Mouse (Mus musculus) heart, embryonic 10.5 days (tissue): ENCODE results near the gene Herpud2. TPM values are rescaled to one million over a fixed set of nuclear protein-coding genes. Genes with fewer than 3 reads are reported as not detected.

ENCODE experiments used
- DNase-seq: peaks from one replicate; pipeline ENCODE4 v3.0.0-alpha.2; 2017; ENCODE audit warnings: low spot score
- H3K27ac ChIP-seq: fragments of 300-500 bp; sonication (generic); 2 replicates; pipeline ENCODE4 v1.5.1; 2016; ENCODE audit warnings: mild to moderate bottlenecking
- H3K27me3 ChIP-seq: fragments of 300-500 bp; sonication (generic); 2 replicates; pipeline ENCODE4 v1.6.1; 2016; ENCODE audit warnings: mild to moderate bottlenecking; ENCODE audit not compliant: poor library complexity, insufficient read depth, severe bottlenecking
- H3K36me3 ChIP-seq: fragments of 300-500 bp; sonication (generic); 2 replicates; pipeline ENCODE4 v1.6.1; 2016; ENCODE audit warnings: mild to moderate bottlenecking, moderate library complexity
- H3K4me1 ChIP-seq: fragments of 300-500 bp; sonication (generic); 2 replicates; pipeline ENCODE4 v1.6.1; 2016; ENCODE audit warnings: mild to moderate bottlenecking
- H3K4me3 ChIP-seq: fragments of 300-500 bp; sonication (generic); 2 replicates; pipeline ENCODE4 v1.5.1; 2016; ENCODE audit warnings: mild to moderate bottlenecking, moderate library complexity
- H3K9me3 ChIP-seq: fragments of 300-500 bp; sonication (generic); 2 replicates; pipeline ENCODE4 v1.6.1; 2016; ENCODE audit warnings: mild to moderate bottlenecking, moderate library complexity
- WGBS: fragments of 180-500 bp; shearing (Covaris S2); methylation state at CpG from one replicate; pipeline ENCODE4 v1.1.7; 2016; 5-methylcytosine and 5-hydroxymethylcytosine counted together
- polyA plus RNA-seq: library from polyadenylated mRNA; unstranded; fragments of >200 nt; fragmentation: Nextera tagmentation; extraction: Ambion mirVana; gene quantifications from 2 replicates; pipeline ENCODE4 v1.2.1, GENCODE M21; 2016

Gene Herpud2
- polyA plus RNA-seq, 1 experiment from 2014 or later = 25.6 TPM

- DNase-seq = peak; percentile 78
- H3K27ac ChIP-seq = peak overlapping the region; percentile 67
Observed at GRCm38 (mm10) chr9:25173171-25173570, 21.6 kb upstream of the Herpud2 start.

GRCm38 (mm10) chr9:25169626-25170025 lies 18.0 kb upstream of the Herpud2 start:
- Histone ChIP-seq H3K9me3 (no peaks in the 10 kb centered on the region), H3K4me1 (peaks cover 14% of the 10 kb centered on the region), H3K27ac (no peak overlapping the region), H3K27me3 (no peaks in the 10 kb centered on the region), H3K4me3 (no peak overlapping the region), H3K36me3 (no peaks in the 10 kb centered on the region)
- DNase-seq = no peak

More at GRCm38 (mm10) chr9:25173171-25173570, 21.6 kb upstream of the Herpud2 start:
- Histone ChIP-seq H3K9me3 (no peaks in the 10 kb centered on the region), H3K36me3 (no peaks in the 10 kb centered on the region), H3K4me3 (no peak overlapping the region), H3K4me1 (peaks cover 32% of the 10 kb centered on the region), H3K27me3 (no peaks in the 10 kb centered on the region)
- WGBS = 11% methylated on average over 4 of the region's 4 CpGs

GRCm38 (mm10) chr9:25167458-25168084 lies 16.0 kb upstream of the Herpud2 start:
- WGBS = 30% methylated on average over 6 of the region's 6 CpGs
- no peaks in the 10 kb centered on the region for H3K9me3 ChIP-seq
- DNase-seq = peak; percentile 87

GRCm38 (mm10) chr9:25158218-25158617 lies 6.6 kb upstream of the Herpud2 start:
- no peaks in the 10 kb centered on the region for H3K36me3 ChIP-seq
- DNase-seq = no peak
- no peaks in the 10 kb centered on the region for H3K9me3 ChIP-seq
- H3K4me3 ChIP-seq = no peak overlapping the region
- H3K27me3 ChIP-seq = no peaks in the 10 kb centered on the region
- no peaks in the 10 kb centered on the region for H3K4me1 ChIP-seq
- no peak overlapping the region for H3K27ac ChIP-seq
- 66% methylated on average over 4 of the region's 4 CpGs for WGBS

More at GRCm38 (mm10) chr9:25167458-25168084, 16.0 kb upstream of the Herpud2 start:
- Histone ChIP-seq H3K4me1 (no peaks in the 10 kb centered on the region), H3K36me3 (no peaks in the 10 kb centered on the region), H3K27me3 (no peaks in the 10 kb centered on the region), H3K27ac (no peak overlapping the region), H3K4me3 (no peak overlapping the region)

GRCm38 (mm10) chr9:25156377-25156776 lies 4.8 kb upstream of the Herpud2 start:
- 29% methylated on average over 1 of the region's 1 CpGs for WGBS
- H3K27ac ChIP-seq = no peak overlapping the region
- peaks cover 5% of the 10 kb centered on the region; the same call in 1 of the 2 replicates for H3K4me1 ChIP-seq
- H3K36me3 ChIP-seq = no peaks in the 10 kb centered on the region
- H3K4me3 ChIP-seq = no peak overlapping the region
- no peaks in the 10 kb centered on the region for H3K9me3 ChIP-seq
- no peaks in the 10 kb centered on the region for H3K27me3 ChIP-seq
- DNase-seq = no peak

GRCm38 (mm10) chr9:25153066-25153465 lies 1.4 kb upstream of the Herpud2 start:
- Histone ChIP-seq H3K27me3 (no peaks in the 10 kb centered on the region), H3K27ac (no peak overlapping the region), H3K36me3 (no peaks in the 10 kb centered on the region), H3K4me3 (no peak overlapping the region), H3K4me1 (peaks cover 24% of the 10 kb centered on the region), H3K9me3 (no peaks in the 10 kb centered on the region)
- no peak for DNase-seq

GRCm38 (mm10) chr9:25152457-25152856 lies 837 bp upstream of the Herpud2 start:
- H3K27ac ChIP-seq = peak overlapping the region; percentile 99
- peaks cover 24% of the 10 kb centered on the region for H3K4me1 ChIP-seq
- H3K36me3 ChIP-seq = no peaks in the 10 kb centered on the region
- DNase-seq = no peak
- WGBS = 5% methylated on average over 1 of the region's 1 CpGs
- no peaks in the 10 kb centered on the region for H3K9me3 ChIP-seq
- H3K4me3 ChIP-seq = peak overlapping the region; percentile 76
- no peaks in the 10 kb centered on the region for H3K27me3 ChIP-seq

GRCm38 (mm10) chr9:25150791-25151610 lies 619 bp downstream of the Herpud2 start:
- under 1% methylated on average over 73 of the region's 73 CpGs for WGBS
- no peaks in the 10 kb centered on the region for H3K27me3 ChIP-seq
- peak; percentile 86 for DNase-seq

GRCm38 (mm10) chr9:25148767-25149166 lies 2.9 kb downstream of the Herpud2 start:
- DNase-seq = no peak
- Histone ChIP-seq H3K27me3 (no peaks in the 10 kb centered on the region), H3K36me3 (no peaks in the 10 kb centered on the region), H3K27ac (no peak overlapping the region), H3K9me3 (no peaks in the 10 kb centered on the region), H3K4me1 (peaks cover 24% of the 10 kb centered on the region), H3K4me3 (peak overlapping the region; percentile 31; the same call in 1 of the 2 replicates)

More at GRCm38 (mm10) chr9:25150791-25151610, 619 bp downstream of the Herpud2 start:
- Histone ChIP-seq H3K4me3 (peak overlapping the region; percentile 76), H3K4me1 (peaks cover 24% of the 10 kb centered on the region), H3K27ac (peak overlapping the region; percentile 99), H3K9me3 (no peaks in the 10 kb centered on the region), H3K36me3 (no peaks in the 10 kb centered on the region)

GRCm38 (mm10) chr9:25145925-25146324 lies 5.7 kb downstream of the Herpud2 start:
- Histone ChIP-seq H3K27me3 (no peaks in the 10 kb centered on the region), H3K36me3 (no peaks in the 10 kb centered on the region), H3K4me1 (peaks cover 19% of the 10 kb centered on the region), H3K4me3 (no peak overlapping the region), H3K9me3 (no peaks in the 10 kb centered on the region), H3K27ac (no peak overlapping the region)
- WGBS = 53% methylated on average over 1 of the region's 1 CpGs
- DNase-seq = no peak

- Histone ChIP-seq H3K4me3 (no peak overlapping the region), H3K9me3 (no peaks in the 10 kb centered on the region), H3K36me3 (no peaks in the 10 kb centered on the region), H3K27ac (no peak overlapping the region), H3K27me3 (no peaks in the 10 kb centered on the region), H3K4me1 (peaks cover 12% of the 10 kb centered on the region; the same call in 1 of the 2 replicates)
- DNase-seq = no peak
Observed at GRCm38 (mm10) chr9:25143950-25144349, 7.7 kb downstream of the Herpud2 start.

GRCm38 (mm10) chr9:25142988-25143387 lies 8.6 kb downstream of the Herpud2 start:
- DNase-seq = no peak
- Histone ChIP-seq H3K27ac (no peak overlapping the region), H3K9me3 (no peaks in the 10 kb centered on the region), H3K4me3 (no peak overlapping the region), H3K4me1 (peaks cover 3% of the 10 kb centered on the region; the same call in 1 of the 2 replicates), H3K36me3 (no peaks in the 10 kb centered on the region), H3K27me3 (no peaks in the 10 kb centered on the region)
- WGBS = 89% methylated on average over 1 of the region's 1 CpGs

GRCm38 (mm10) chr9:25142041-25142440 lies 9.6 kb downstream of the Herpud2 start:
- Histone ChIP-seq H3K4me1 (peaks cover 3% of the 10 kb centered on the region; the same call in 1 of the 2 replicates), H3K9me3 (no peaks in the 10 kb centered on the region), H3K27me3 (no peaks in the 10 kb centered on the region), H3K36me3 (no peaks in the 10 kb centered on the region), H3K27ac (no peak overlapping the region), H3K4me3 (no peak overlapping the region)
- WGBS = 92% methylated on average over 3 of the region's 3 CpGs
- no peak for DNase-seq
